Mouse (Mus musculus) midbrain, embryonic 14.5 days (tissue): ENCODE results near the gene Tlk2. TPM values are rescaled to one million over a fixed set of nuclear protein-coding genes. Genes with fewer than 3 reads are reported as not detected.

Source experiments
- ATAC-seq: fragments of 200-750 bp; cut with Nextera tagmentation; 2 replicates; pipeline ENCODE4 v1.8.0; 2017; ENCODE audit warnings: moderate number of reproducible peaks, moderate library complexity; ENCODE audit not compliant: low FRiP score, low TSS enrichment
- DNase-seq: peaks from one replicate; pipeline ENCODE4 v3.0.0-alpha.2; 2015
- H3K27ac ChIP-seq: fragments of 300-500 bp; sonication (generic); replicated peaks from 2 replicates; pipeline ENCODE4 v1.5.1; 2014; ENCODE audit warnings: mild to moderate bottlenecking, low read depth, low read length, moderate library complexity
- H3K27me3 ChIP-seq: fragments of 300-500 bp; sonication (generic); 2 replicates; pipeline ENCODE4 v1.6.1; 2014; ENCODE audit warnings: low read length, control low read depth, mixed read lengths; ENCODE audit not compliant: control insufficient read depth, insufficient read depth
- H3K36me3 ChIP-seq: fragments of 300-500 bp; sonication (generic); 2 replicates; pipeline ENCODE4 v1.6.1; 2014; ENCODE audit warnings: low read length, control low read depth; ENCODE audit not compliant: control insufficient read depth, insufficient read depth
- H3K4me1 ChIP-seq: fragments of 300-500 bp; sonication (generic); 2 replicates; pipeline ENCODE4 v1.6.1; 2014; ENCODE audit warnings: mild to moderate bottlenecking, antibody characterized with exemption, low read length, control low read depth; ENCODE audit not compliant: control insufficient read depth, insufficient read depth
- H3K4me2 ChIP-seq: fragments of 300-500 bp; sonication (generic); 2 replicates; pipeline ENCODE4 v1.6.1; 2014; ENCODE audit warnings: mild to moderate bottlenecking, low read length, moderate library complexity
- H3K4me3 ChIP-seq: fragments of 300-500 bp; sonication (generic); replicated peaks from 2 replicates; pipeline ENCODE4 v1.5.1; 2014; ENCODE audit warnings: low read depth, low read length
- H3K9ac ChIP-seq: fragments of 300-500 bp; sonication (generic); replicated peaks from 2 replicates; pipeline ENCODE4 v1.6.1; 2014; ENCODE audit warnings: mild to moderate bottlenecking, low read length, moderate library complexity
- H3K9me3 ChIP-seq: fragments of 300-500 bp; sonication (generic); 2 replicates; pipeline ENCODE4 v1.6.1; 2016; ENCODE audit warnings: low read length, control low read depth, mixed read lengths; ENCODE audit not compliant: control insufficient read depth
- WGBS: fragments of 180-500 bp; shearing (Covaris S2); extraction: QIAGEN DNeasy Blood & Tissue Kit; methylation state at CpG from one replicate; pipeline ENCODE4 v1.1.7; 2014; 5-methylcytosine and 5-hydroxymethylcytosine counted together
- polyA plus RNA-seq: library from polyadenylated mRNA; unstranded; fragments of >200 nt; fragmentation: Nextera tagmentation; extraction: Ambion mirVana; gene quantifications from 2 replicates; pipeline ENCODE4 v1.2.1, GENCODE M21; 2014

Gene Tlk2
- polyA plus RNA-seq, 1 experiment from 2014 or later, result 29.3 TPM

- no peak overlapping the region for H3K27ac ChIP-seq
- no peak overlapping the region for H3K4me3 ChIP-seq
- WGBS, result 96% methylated on average over 9 of the region's 9 CpGs
- ATAC-seq (no peak), DNase-seq (no peak)
- no peaks in the 10 kb centered on the region for H3K27me3 ChIP-seq
- no peaks in the 10 kb centered on the region for H3K9me3 ChIP-seq
- H3K9ac ChIP-seq, result no peak overlapping the region
- H3K36me3 ChIP-seq, result peaks cover 65% of the 10 kb centered on the region
- no peaks in the 10 kb centered on the region for H3K4me1 ChIP-seq
- H3K4me2 ChIP-seq, result no peak overlapping the region
These were observed 104.4 kb downstream of the Tlk2 start for GRCm38 (mm10) chr11:105283016-105283415.

DNA sequence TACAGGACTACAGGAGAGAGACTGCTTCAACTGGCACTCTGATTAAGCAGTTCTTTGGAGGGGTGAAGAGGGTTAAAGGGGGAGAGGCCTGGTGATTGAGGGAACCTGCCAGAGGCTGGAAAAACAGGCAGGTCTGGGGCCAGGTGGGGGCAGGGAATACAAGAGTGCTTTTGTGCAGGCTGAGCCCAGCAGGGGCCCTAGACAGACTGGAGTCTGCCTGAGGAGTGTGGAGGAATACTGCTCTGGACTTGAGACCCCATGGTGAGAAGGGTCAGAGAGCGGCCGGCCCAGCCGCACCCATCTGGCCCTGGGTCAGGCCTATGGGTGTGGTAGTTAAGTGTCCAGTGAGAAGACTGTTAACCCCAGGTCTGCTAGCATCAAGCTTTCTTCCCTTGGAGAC, 107.1 kb downstream of the Tlk2 start:
- no peaks in the 10 kb centered on the region for H3K9me3 ChIP-seq
- DNase-seq (no peak), ATAC-seq (no peak)
- WGBS, result 66% methylated on average over 3 of the region's 3 CpGs
- no peak overlapping the region for H3K27ac ChIP-seq
- no peak overlapping the region for H3K9ac ChIP-seq
- no peaks in the 10 kb centered on the region for H3K27me3 ChIP-seq
- H3K4me1 ChIP-seq, result no peaks in the 10 kb centered on the region
- H3K4me2 ChIP-seq, result no peak overlapping the region
- no peak overlapping the region for H3K4me3 ChIP-seq
- peaks cover 49% of the 10 kb centered on the region for H3K36me3 ChIP-seq

DNA sequence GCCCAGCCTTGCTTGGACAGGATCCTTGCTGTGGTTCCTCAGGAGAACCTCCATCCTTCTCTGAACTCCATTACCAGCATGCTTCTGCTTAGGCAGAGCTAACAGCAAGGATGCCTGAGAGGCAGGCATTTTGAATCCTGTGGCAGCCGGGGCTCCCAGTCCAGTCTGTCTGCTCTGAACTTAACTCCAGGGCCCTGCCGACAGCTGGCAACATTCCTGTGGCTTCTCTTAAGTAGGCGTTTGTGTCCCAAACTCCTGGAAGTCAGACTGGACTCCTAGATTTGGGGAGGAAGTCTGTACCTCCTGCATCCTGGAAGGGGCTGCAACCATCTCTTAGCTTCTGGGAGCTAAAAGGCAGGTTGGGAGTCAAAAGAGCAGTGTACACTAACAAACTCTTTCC, 110.8 kb downstream of the Tlk2 start:
- H3K4me3 ChIP-seq, result no peak overlapping the region
- no peak overlapping the region for H3K27ac ChIP-seq
- H3K36me3 ChIP-seq, result peaks cover 22% of the 10 kb centered on the region
- no peaks in the 10 kb centered on the region for H3K9me3 ChIP-seq
- H3K9ac ChIP-seq, result no peak overlapping the region
- no peak for DNase-seq
- ATAC-seq, result no peak
- peaks cover 20% of the 10 kb centered on the region for H3K4me1 ChIP-seq
- WGBS, result 71% methylated on average over 3 of the region's 3 CpGs
- no peak overlapping the region for H3K4me2 ChIP-seq
- H3K27me3 ChIP-seq, result peaks cover 5% of the 10 kb centered on the region; the same call in 1 of the 2 replicates

DNA sequence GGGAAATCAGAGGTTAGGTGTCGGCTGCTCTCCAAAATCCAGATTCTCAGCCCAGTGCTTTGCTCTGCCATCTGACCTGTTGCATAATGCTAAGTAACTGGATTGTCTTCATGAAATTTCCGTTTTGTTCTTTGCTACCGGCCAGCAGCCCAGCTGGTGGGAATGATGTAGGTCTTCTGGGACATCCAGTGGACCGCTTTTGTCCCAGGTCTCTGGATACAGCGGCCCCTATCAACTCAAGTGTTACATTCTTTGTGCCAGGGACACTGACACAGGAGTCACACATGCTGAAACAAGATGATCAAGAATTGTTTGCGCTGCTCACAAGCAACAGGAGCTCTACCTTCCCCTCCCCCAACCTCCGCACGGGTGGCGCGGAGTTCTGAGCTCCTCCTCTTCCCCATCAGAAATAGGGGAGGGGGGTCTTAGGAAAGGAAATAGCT, 113.1 kb downstream of the Tlk2 start:
- peak; percentile 57 for DNase-seq
- H3K27me3 ChIP-seq, result peaks cover 5% of the 10 kb centered on the region; the same call in 1 of the 2 replicates
- 0 out of 2 replicates have a peak, but pooled peaks have one; percentile 3 for ATAC-seq

GRCm38 (mm10) chr11:105292124-105293071, 113.8 kb downstream of the Tlk2 start, which contains the start of gene Mrc2:
Gene Mrc2, plus strand, starts transcription at chr11:105292643.
- Histone ChIP-seq H3K4me2 (peak within 1 kb of the TSS; percentile 99), H3K27ac (0 out of 2 replicates have a peak within 1 kb of the TSS, but pooled peaks have one; percentile 26), H3K27me3 (peaks cover 5% of the 10 kb centered on the region; the same call in 1 of the 2 replicates), H3K9ac (peak within 1 kb of the TSS; percentile 59), H3K4me1 (peaks cover 20% of the 10 kb centered on the region), H3K36me3 (0 out of 2 replicates have a peak, but pooled peaks cover 4% of the 10 kb centered on the region), H3K9me3 (no peaks in the 10 kb centered on the region), H3K4me3 (peak within 1 kb of the TSS; percentile 48)
- under 1% methylated on average over 74 of the region's 75 CpGs for WGBS
- peak; percentile 69 for ATAC-seq
- peak; percentile 73 for DNase-seq

More for the DNA sequence above, 113.1 kb downstream of the Tlk2 start:
- H3K4me1 ChIP-seq, result peaks cover 20% of the 10 kb centered on the region
- H3K4me3 ChIP-seq, result peak overlapping the region; percentile 48
- no peaks in the 10 kb centered on the region for H3K9me3 ChIP-seq
- no peak overlapping the region for H3K27ac ChIP-seq
- WGBS, result 3% methylated on average over 10 of the region's 10 CpGs
- H3K36me3 ChIP-seq, result 0 out of 2 replicates have a peak, but pooled peaks cover 8% of the 10 kb centered on the region
- H3K4me2 ChIP-seq, result peak overlapping the region; percentile 99
- peak overlapping the region; percentile 59; the same call in 1 of the 2 replicates for H3K9ac ChIP-seq

- H3K27ac ChIP-seq, result 0 out of 2 replicates have a peak overlapping the region, but pooled peaks have one; percentile 26
- ATAC-seq, result peak; percentile 14; the same call in 1 of the 2 replicates
These were observed 114.5 kb downstream of the Tlk2 start for GRCm38 (mm10) chr11:105293101-105293581.

GRCm38 (mm10) chr11:105293901-105294494, 115.4 kb downstream of the Tlk2 start:
- Histone ChIP-seq H3K4me1 (peaks cover 20% of the 10 kb centered on the region), H3K9me3 (no peaks in the 10 kb centered on the region), H3K4me2 (peak overlapping the region; percentile 99), H3K36me3 (peaks cover 8% of the 10 kb centered on the region; the same call in 1 of the 2 replicates), H3K27me3 (peaks cover 5% of the 10 kb centered on the region; the same call in 1 of the 2 replicates), H3K27ac (no peak overlapping the region), H3K9ac (no peak overlapping the region; the same call in 1 of the 2 replicates), H3K4me3 (no peak overlapping the region; the same call in 1 of the 2 replicates)
- ATAC-seq (no peak), DNase-seq (peak; percentile 29)
- 5% methylated on average over 9 of the region's 9 CpGs for WGBS

More at GRCm38 (mm10) chr11:105293101-105293581, 114.5 kb downstream of the Tlk2 start:
- peaks cover 5% of the 10 kb centered on the region; the same call in 1 of the 2 replicates for H3K27me3 ChIP-seq
- peak; percentile 66 for DNase-seq
- peak overlapping the region; percentile 59; the same call in 1 of the 2 replicates for H3K9ac ChIP-seq
- peak overlapping the region; percentile 48 for H3K4me3 ChIP-seq
- under 1% methylated on average over 26 of the region's 26 CpGs for WGBS
- peaks cover 20% of the 10 kb centered on the region for H3K4me1 ChIP-seq
- no peaks in the 10 kb centered on the region for H3K9me3 ChIP-seq
- peaks cover 10% of the 10 kb centered on the region; the same call in 1 of the 2 replicates for H3K36me3 ChIP-seq
- peak overlapping the region; percentile 99 for H3K4me2 ChIP-seq

DNA sequence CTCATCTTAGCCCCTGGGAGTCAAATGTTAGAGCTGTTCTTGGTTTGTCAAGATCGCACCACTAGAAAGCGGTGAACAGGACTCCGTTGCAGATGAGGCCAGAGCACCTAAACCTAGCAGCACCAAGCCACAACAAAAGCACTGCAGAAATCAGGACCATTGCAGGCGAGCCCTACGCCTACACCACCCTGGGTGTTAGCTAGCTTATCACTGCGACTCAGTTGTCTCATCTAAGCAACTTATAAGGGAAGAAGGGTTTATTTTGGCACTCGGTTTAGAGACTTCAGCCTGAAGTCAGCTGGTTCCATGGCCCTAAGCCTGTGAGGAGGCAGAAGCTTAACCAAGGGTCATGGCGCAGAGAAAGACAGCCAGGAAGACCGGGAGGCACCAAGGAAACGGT, 117.5 kb downstream of the Tlk2 start:
- H3K4me2 ChIP-seq, result no peak overlapping the region
- H3K27me3 ChIP-seq, result peaks cover 5% of the 10 kb centered on the region; the same call in 1 of the 2 replicates
- peaks cover 8% of the 10 kb centered on the region; the same call in 1 of the 2 replicates for H3K36me3 ChIP-seq
- H3K9me3 ChIP-seq, result no peaks in the 10 kb centered on the region
- H3K4me1 ChIP-seq, result peaks cover 20% of the 10 kb centered on the region
- no peak for ATAC-seq
- DNase-seq, result no peak
- H3K9ac ChIP-seq, result no peak overlapping the region
- H3K4me3 ChIP-seq, result no peak overlapping the region
- no peak overlapping the region for H3K27ac ChIP-seq
- 95% methylated on average over 10 of the region's 10 CpGs for WGBS
